In genomic region chr6:32510924-32511323, GRCm38 (mm10) we compare ENCODE assay signal across 9 mouse cellular contexts.
DNase-seq lines count a peak whose midpoint lies in the region; ATAC-seq and TF ChIP-seq lines count a peak whose summit lies in the region.
"Had no signal": no experiment of that assay in that cellular context is flagged by ENCODE, and none has a peak within 500 bp of the region (broad histone marks: within the 10 kb centered on the region; RNA-seq: fewer than 3 reads in every experiment).

No protein-coding gene starts in this region.

- no peak overlapping the region for H3K9ac ChIP-seq in forebrain, postnatal 0 days
- no peak overlapping the region for H3K9ac ChIP-seq in forebrain, embryonic 12.5 days
- H3K9ac ChIP-seq in liver, postnatal 0 days (replicated peaks), result no peak overlapping the region
- no peak overlapping the region for H3K9ac ChIP-seq in midbrain, embryonic 14.5 days (replicated peaks; ENCODE audit: low read length)
- H3K9ac ChIP-seq in hindbrain, embryonic 12.5 days, result no peak overlapping the region
- H3K9ac ChIP-seq: embryonic facial prominence, embryonic 13.5 days had no signal

- H3K4me3 ChIP-seq in forebrain, postnatal 0 days (ENCODE audit: low read depth, low read length), result no peak overlapping the region
- no peak overlapping the region for H3K4me3 ChIP-seq in forebrain, embryonic 12.5 days (replicated peaks)
- no peak overlapping the region for H3K4me3 ChIP-seq in liver, postnatal 0 days (ENCODE audit: low read depth, low read length)
- no peak overlapping the region for H3K4me3 ChIP-seq in midbrain, embryonic 14.5 days (replicated peaks; ENCODE audit: low read depth, low read length)
- H3K4me3 ChIP-seq in hindbrain, embryonic 12.5 days, result no peak overlapping the region
- H3K4me3 ChIP-seq: embryonic facial prominence, embryonic 13.5 days had no signal

- no peak for DNase-seq in forebrain, postnatal 0 days
- peak; percentile 60 for DNase-seq in cerebellum, adult 11-12 months
- peak; percentile 47 to 48 for DNase-seq in heart, postnatal 14 days
- DNase-seq in liver, postnatal 0 days, result peak; percentile 31
- DNase-seq in midbrain, embryonic 14.5 days, result no peak
- no peak for DNase-seq in spleen, postnatal 36 days (ENCODE audit: low spot score in 2 of 2)

- no peak overlapping the region for H3K4me2 ChIP-seq in forebrain, postnatal 0 days (ENCODE audit: low read depth)
- no peak overlapping the region for H3K4me2 ChIP-seq in forebrain, embryonic 12.5 days
- peak overlapping the region; percentile 11; the same call in 1 of the 2 replicates for H3K4me2 ChIP-seq in liver, postnatal 0 days (ENCODE audit: low read depth, low read length)
- H3K4me2 ChIP-seq in midbrain, embryonic 14.5 days (ENCODE audit: low read length), result no peak overlapping the region
- no peak overlapping the region for H3K4me2 ChIP-seq in hindbrain, embryonic 12.5 days (replicated peaks)
- H3K4me2 ChIP-seq: embryonic facial prominence, embryonic 13.5 days had no signal

- 0 out of 2 replicates have a peak, but pooled peaks have one; percentile 10 for ATAC-seq in forebrain, postnatal 0 days
- ATAC-seq in forebrain, embryonic 12.5 days (ENCODE audit: low FRiP score), result no peak
- peak; percentile 77 for ATAC-seq in liver, postnatal 0 days
- no peak for ATAC-seq in midbrain, embryonic 14.5 days (ENCODE audit: low FRiP score, low TSS enrichment)
- no peak for ATAC-seq in hindbrain, embryonic 12.5 days (ENCODE audit: low FRiP score)

- TF ChIP-seq EP300 in liver, postnatal 0 days (IDR thresholded peaks at IDR 0.05; ENCODE audit: low read depth), result peak; percentile 28; the same call in 1 of the 2 replicates

- WGBS in forebrain, postnatal 0 days, result 84% methylated on average over 7 of the region's 7 CpGs
- WGBS in forebrain, embryonic 12.5 days, result 87% methylated on average over 7 of the region's 7 CpGs
- 26% methylated on average over 7 of the region's 7 CpGs for WGBS in liver, postnatal 0 days (ENCODE audit: insufficient replicate concordance)
- WGBS in midbrain, embryonic 14.5 days, result 87% methylated on average over 7 of the region's 7 CpGs
- WGBS in hindbrain, embryonic 12.5 days, result 82% methylated on average over 7 of the region's 7 CpGs

- no peaks in the 10 kb centered on the region for H3K4me1 ChIP-seq in forebrain, postnatal 0 days (ENCODE audit: insufficient read depth)
- peaks cover 16% of the 10 kb centered on the region; the same call in 1 of the 2 replicates for H3K4me1 ChIP-seq in forebrain, embryonic 12.5 days
- H3K4me1 ChIP-seq in liver, postnatal 0 days (ENCODE audit: insufficient read depth), result no peaks in the 10 kb centered on the region
- 0 out of 2 replicates have a peak, but pooled peaks cover 5% of the 10 kb centered on the region for H3K4me1 ChIP-seq in midbrain, embryonic 14.5 days (ENCODE audit: control insufficient read depth, insufficient read depth, low read length)
- H3K4me1 ChIP-seq in hindbrain, embryonic 12.5 days, result 0 out of 2 replicates have a peak, but pooled peaks cover 3% of the 10 kb centered on the region

- H3K27ac ChIP-seq in forebrain, postnatal 0 days (ENCODE audit: low read depth, low read length), result no peak overlapping the region
- no peak overlapping the region for H3K27ac ChIP-seq in forebrain, embryonic 12.5 days
- H3K27ac ChIP-seq in liver, postnatal 0 days (ENCODE audit: low read depth), result peak overlapping the region; percentile 70
- no peak overlapping the region for H3K27ac ChIP-seq in midbrain, embryonic 14.5 days (replicated peaks; ENCODE audit: low read depth, low read length)
- H3K27ac ChIP-seq in hindbrain, embryonic 12.5 days, result no peak overlapping the region
- H3K27ac ChIP-seq: embryonic facial prominence, embryonic 13.5 days had no signal

- intact Hi-C loops in heart, postnatal 14 days (cut with DNase I), result no loop called here

- peaks cover 4% of the 10 kb centered on the region; the same call in 1 of the 2 replicates for H3K36me3 ChIP-seq in forebrain, postnatal 0 days (ENCODE audit: insufficient read depth)
- no peaks in the 10 kb centered on the region for H3K36me3 ChIP-seq in forebrain, embryonic 12.5 days (replicated peaks)
- H3K36me3 ChIP-seq in liver, postnatal 0 days (replicated peaks; ENCODE audit: insufficient read depth, low read length), result no peaks in the 10 kb centered on the region
- no peaks in the 10 kb centered on the region for H3K36me3 ChIP-seq in midbrain, embryonic 14.5 days (ENCODE audit: control insufficient read depth, insufficient read depth, low read length)
- H3K36me3 ChIP-seq in hindbrain, embryonic 12.5 days, result no peaks in the 10 kb centered on the region
- H3K36me3 ChIP-seq: embryonic facial prominence, embryonic 13.5 days had no signal

- H3K9me3 ChIP-seq in forebrain, postnatal 0 days (ENCODE audit: low read length), result no peaks in the 10 kb centered on the region
- H3K9me3 ChIP-seq in forebrain, embryonic 12.5 days, result no peaks in the 10 kb centered on the region
- H3K9me3 ChIP-seq in liver, postnatal 0 days (ENCODE audit: low read length), result no peaks in the 10 kb centered on the region
- no peaks in the 10 kb centered on the region for H3K9me3 ChIP-seq in midbrain, embryonic 14.5 days (ENCODE audit: control insufficient read depth, low read length)
- H3K9me3 ChIP-seq in hindbrain, embryonic 12.5 days (replicated peaks), result no peaks in the 10 kb centered on the region
- H3K9me3 ChIP-seq: embryonic facial prominence, embryonic 13.5 days had no signal

- no peaks in the 10 kb centered on the region for H3K27me3 ChIP-seq in forebrain, postnatal 0 days (ENCODE audit: insufficient read depth, low read length)
- no peaks in the 10 kb centered on the region for H3K27me3 ChIP-seq in forebrain, embryonic 12.5 days
- H3K27me3 ChIP-seq in liver, postnatal 0 days (ENCODE audit: insufficient read depth, low read length), result no peaks in the 10 kb centered on the region
- H3K27me3 ChIP-seq in midbrain, embryonic 14.5 days (ENCODE audit: control insufficient read depth, insufficient read depth, low read length), result no peaks in the 10 kb centered on the region
- no peaks in the 10 kb centered on the region for H3K27me3 ChIP-seq in hindbrain, embryonic 12.5 days
- H3K27me3 ChIP-seq: embryonic facial prominence, embryonic 13.5 days had no signal

- TF ChIP-seq CTCF in forebrain, postnatal 0 days (IDR thresholded peaks at IDR 0.05; ENCODE audit: low read depth), result no peak
- TF ChIP-seq CTCF in liver, postnatal 0 days (IDR thresholded peaks at IDR 0.05; ENCODE audit: low read depth), result no peak

Comparison
In these comparisons a context has a peak if more than half of its experiments do, and no peak if none do; other contexts are left out.
1. ATAC-seq: peak in forebrain, postnatal 0 days (single experiment) and liver, postnatal 0 days (single experiment); none in forebrain, embryonic 12.5 days (single experiment), midbrain, embryonic 14.5 days (single experiment) and hindbrain, embryonic 12.5 days (single experiment).
2. DNase-seq: peak in cerebellum, adult 11-12 months (single experiment), heart, postnatal 14 days (2 of 2) and liver, postnatal 0 days (single experiment); none in forebrain, postnatal 0 days (single experiment), midbrain, embryonic 14.5 days (single experiment) and spleen, postnatal 36 days (0 of 2).